Mouse (Mus musculus): ENCODE data around the gene Agap2. TPM values are rescaled to one million over a fixed set of nuclear protein-coding genes. Genes with fewer than 3 reads are reported as not detected.
"Not testable (repeated sequence)": the region's sequence is repeated elsewhere in the genome, so short reads cannot be mapped to it uniquely, and the experiment has no call there.

The Agap2 gene
- total and polyA plus RNA-seq, 2 experiments from 2014 or later = 4.9 to 229 TPM

DNA sequence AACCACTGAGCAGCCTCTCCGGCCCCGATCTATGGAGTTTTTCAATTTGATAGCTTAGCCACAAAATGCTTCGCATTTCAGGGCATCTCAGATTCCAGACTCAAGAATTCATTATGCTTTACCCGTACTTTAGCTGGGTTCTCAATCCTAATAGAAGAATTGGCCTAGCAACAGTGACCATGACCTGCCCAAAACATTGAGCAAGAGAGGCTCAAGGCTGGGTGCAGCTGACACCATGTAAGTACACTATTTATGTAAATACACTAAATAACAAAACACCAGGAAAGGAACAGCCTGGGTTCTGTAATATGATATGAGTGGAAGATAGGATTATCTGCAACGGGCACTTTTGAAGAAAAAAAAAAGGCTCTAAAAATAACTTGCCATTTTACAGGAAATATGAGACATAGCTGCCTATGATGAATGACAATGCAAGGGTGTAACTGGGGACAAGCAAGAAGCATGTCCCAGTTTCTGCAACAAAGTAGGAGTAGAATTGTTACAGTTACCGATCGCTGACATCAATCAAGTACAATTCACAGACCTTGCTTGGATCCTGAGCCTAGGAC, 52.7 kb downstream of the Agap2 start:
- ATAC-seq (no peak), DNase-seq (ENCODE audit: low spot score) (no peak)
- TF ChIP-seq CTCF (IDR thresholded peaks at IDR 0.05; ENCODE audit: low read depth) = no peak
- Histone ChIP-seq H3K9ac (replicated peaks; ENCODE audit: low read length) (no peak overlapping the region), H3K4me1 (ENCODE audit: insufficient read depth, low read length) (0 out of 2 replicates have a peak, but pooled peaks cover 4% of the 10 kb centered on the region), H3K36me3 (ENCODE audit: insufficient read depth, low read length) (no peaks in the 10 kb centered on the region), H3K9me3 (ENCODE audit: low read length) (no peaks in the 10 kb centered on the region), H3K27me3 (ENCODE audit: insufficient read depth, low read length) (no peaks in the 10 kb centered on the region), H3K4me3 (ENCODE audit: low read length) (no peak overlapping the region), H3K4me2 (ENCODE audit: low read depth, low read length) (no peak overlapping the region), H3K27ac (no peak overlapping the region)
- WGBS = 85% methylated on average over 7 of the region's 7 CpGs

DNA sequence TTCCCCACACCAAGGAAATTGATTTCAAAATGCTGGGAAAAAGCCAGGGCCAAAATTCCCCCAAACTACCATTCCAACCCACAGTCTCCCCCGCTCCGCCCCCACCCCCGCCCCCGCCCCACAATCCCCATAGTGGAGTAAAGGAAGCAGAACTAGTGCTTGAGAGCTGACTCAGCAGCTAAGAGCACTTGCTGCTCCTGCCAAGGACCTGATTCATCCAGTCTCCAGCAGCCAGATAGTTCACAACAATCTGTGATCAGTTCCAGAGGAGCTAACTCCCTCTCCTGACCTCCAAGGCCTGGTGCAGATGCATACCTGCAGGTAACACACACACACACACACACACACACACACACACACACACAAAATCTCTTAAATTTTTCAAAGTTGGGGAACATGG, 54.3 kb downstream of the Agap2 start:
- ATAC-seq = no peak
- WGBS = 67% methylated on average over 4 of the region's 4 CpGs
- H3K36me3 ChIP-seq (ENCODE audit: insufficient read depth, low read length) = no peaks in the 10 kb centered on the region

DNA sequence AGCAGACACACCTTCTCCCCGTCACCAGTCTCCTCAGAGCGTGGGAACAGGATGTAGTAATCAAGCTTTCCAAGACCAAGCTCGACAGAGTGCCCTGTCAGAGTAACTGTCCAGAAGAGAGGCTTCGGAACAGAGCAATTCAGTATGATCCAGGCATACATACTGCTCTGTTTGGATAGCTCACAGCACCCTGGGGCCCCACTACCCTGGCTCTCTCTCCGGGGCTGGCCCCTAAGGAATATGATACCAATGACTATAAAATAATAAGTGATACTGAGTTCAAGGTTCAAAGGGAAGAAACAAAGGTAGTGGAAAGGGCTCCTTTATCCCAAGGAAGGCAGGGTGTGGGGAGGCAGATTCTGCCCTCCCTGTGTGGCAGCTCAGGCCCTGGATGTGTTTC, 57.4 kb downstream of the Agap2 start:
- Histone ChIP-seq H3K27me3 (ENCODE audit: insufficient read depth, low read length) (no peaks in the 10 kb centered on the region), H3K9ac (replicated peaks; ENCODE audit: low read length) (no peak overlapping the region), H3K4me1 (ENCODE audit: insufficient read depth, low read length) (no peaks in the 10 kb centered on the region), H3K27ac (no peak overlapping the region), H3K9me3 (ENCODE audit: low read length) (no peaks in the 10 kb centered on the region), H3K4me2 (ENCODE audit: low read depth, low read length) (no peak overlapping the region), H3K36me3 (ENCODE audit: insufficient read depth, low read length) (no peaks in the 10 kb centered on the region), H3K4me3 (ENCODE audit: low read length) (no peak overlapping the region)
- TF ChIP-seq CTCF (IDR thresholded peaks at IDR 0.05; ENCODE audit: low read depth) = no peak
- ATAC-seq (no peak), DNase-seq (ENCODE audit: low spot score) (no peak)
- 73% methylated on average over 5 of the region's 5 CpGs for WGBS

More for the DNA sequence above, 54.3 kb downstream of the Agap2 start:
- no peak overlapping the region for H3K4me2 ChIP-seq (ENCODE audit: low read depth, low read length)
- no peak overlapping the region for H3K9ac ChIP-seq (replicated peaks; ENCODE audit: low read length)
- TF ChIP-seq CTCF (IDR thresholded peaks at IDR 0.05; ENCODE audit: low read depth) = no peak
- no peak overlapping the region for H3K4me3 ChIP-seq (ENCODE audit: low read length)
- H3K9me3 ChIP-seq (ENCODE audit: low read length) = no peaks in the 10 kb centered on the region
- no peaks in the 10 kb centered on the region for H3K4me1 ChIP-seq (ENCODE audit: insufficient read depth, low read length)
- no peak for DNase-seq (ENCODE audit: low spot score)
- no peak overlapping the region for H3K27ac ChIP-seq
- no peaks in the 10 kb centered on the region for H3K27me3 ChIP-seq (ENCODE audit: insufficient read depth, low read length)

DNA sequence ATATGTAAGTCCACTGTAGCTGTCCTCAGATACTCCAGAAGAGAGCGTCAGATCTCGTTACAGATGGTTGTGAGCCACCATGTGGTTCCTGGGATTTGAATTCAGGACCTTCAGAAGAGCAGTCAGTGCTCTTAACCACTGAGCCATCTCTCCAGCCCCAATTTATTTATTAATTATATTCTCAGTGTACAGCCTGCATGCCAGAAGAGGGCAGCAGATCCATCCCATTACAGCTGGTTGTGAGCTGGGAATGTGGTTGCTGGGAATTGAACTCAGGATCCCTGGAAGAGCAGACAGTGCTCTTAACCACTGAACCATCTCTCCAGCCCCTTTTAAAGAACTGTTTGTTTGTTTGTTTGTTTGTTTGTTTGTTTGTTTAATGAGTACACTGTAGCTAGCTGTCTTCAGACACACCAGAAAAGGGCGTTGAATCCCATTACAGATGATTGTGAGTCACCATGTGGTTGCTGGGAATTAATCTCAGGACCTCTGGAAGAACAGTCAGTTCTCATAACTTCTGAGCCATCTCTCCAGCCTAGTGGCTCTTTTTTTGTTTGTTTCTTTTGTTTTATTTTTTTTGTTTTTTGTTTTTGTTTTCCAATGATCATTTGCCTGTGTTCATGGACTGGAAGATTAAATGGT, 59.4 kb downstream of the Agap2 start:
- not testable (repeated sequence) for H3K27me3 ChIP-seq (ENCODE audit: insufficient read depth, low read length); H3K27ac ChIP-seq; H3K9ac ChIP-seq (replicated peaks; ENCODE audit: low read length); H3K4me1 ChIP-seq (ENCODE audit: insufficient read depth, low read length); ATAC-seq; H3K36me3 ChIP-seq (ENCODE audit: insufficient read depth, low read length); H3K9me3 ChIP-seq (ENCODE audit: low read length); H3K4me3 ChIP-seq (ENCODE audit: low read length); H3K4me2 ChIP-seq (ENCODE audit: low read depth, low read length); DNase-seq (ENCODE audit: low spot score)
- WGBS = 90% methylated on average over 3 of the region's 3 CpGs
- TF ChIP-seq CTCF (IDR thresholded peaks at IDR 0.05; ENCODE audit: low read depth) = peak; percentile 46

DNA sequence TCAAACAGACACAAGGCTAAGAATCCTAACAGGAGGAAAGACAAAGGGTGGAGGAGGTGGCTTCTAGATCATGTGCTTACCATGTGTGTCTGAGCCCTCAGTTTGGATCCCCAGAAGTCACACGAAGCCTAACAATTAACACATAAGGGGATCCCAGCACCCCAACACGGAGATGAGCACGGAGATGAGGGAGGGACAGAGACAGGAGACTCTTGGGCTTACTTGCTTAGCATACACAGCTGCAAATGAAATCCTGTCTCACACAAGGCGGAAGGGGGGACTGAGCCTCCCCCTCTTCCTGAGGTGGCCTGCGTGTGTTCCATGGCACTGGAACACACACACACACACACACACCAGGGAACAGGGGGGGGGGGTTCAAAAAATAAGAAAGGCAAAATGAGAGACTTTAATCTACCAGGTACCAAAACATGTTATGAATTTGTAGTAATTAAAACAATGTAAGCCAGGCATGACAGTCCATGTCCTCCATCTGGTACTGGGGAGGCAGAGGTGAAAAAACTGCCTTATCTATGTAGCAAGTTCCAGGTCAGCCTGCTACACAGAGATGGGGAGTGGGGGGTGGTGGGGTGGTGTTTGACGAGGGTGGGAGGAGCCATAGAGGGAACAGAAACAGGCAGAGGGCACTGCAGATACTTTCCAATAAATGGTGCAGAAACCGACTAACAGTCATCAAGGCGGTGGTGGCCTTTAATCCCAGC, 60.2 kb downstream of the Agap2 start:
- 58% methylated on average over 8 of the region's 8 CpGs for WGBS
- no peaks in the 10 kb centered on the region for H3K27me3 ChIP-seq (ENCODE audit: insufficient read depth, low read length)

DNA sequence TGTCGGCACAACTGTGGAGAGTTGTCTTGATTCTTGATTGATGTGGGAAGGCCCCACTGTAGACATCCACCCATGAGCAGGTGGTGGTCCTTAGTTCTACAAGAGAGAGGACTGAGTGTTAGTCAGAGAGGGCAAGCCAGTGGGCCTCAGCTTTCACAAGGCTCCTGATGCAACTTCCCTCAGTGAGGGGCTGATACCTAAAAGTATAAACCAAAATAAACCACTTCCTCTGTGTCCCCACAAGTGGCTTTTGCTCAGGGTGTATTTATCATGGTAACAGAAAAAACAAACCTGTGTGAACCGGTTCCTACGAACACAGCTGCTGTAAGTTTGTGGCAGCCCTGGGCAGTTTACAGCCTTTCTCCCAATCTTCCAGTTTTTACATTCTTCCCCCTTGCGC, 61.4 kb downstream of the Agap2 start:
- Histone ChIP-seq H3K4me1 (ENCODE audit: insufficient read depth, low read length) (no peaks in the 10 kb centered on the region), H3K9ac (replicated peaks; ENCODE audit: low read length) (no peak overlapping the region), H3K4me3 (ENCODE audit: low read length) (no peak overlapping the region), H3K27ac (no peak overlapping the region), H3K9me3 (ENCODE audit: low read length) (no peaks in the 10 kb centered on the region), H3K27me3 (ENCODE audit: insufficient read depth, low read length) (no peaks in the 10 kb centered on the region), H3K36me3 (ENCODE audit: insufficient read depth, low read length) (no peaks in the 10 kb centered on the region), H3K4me2 (ENCODE audit: low read depth, low read length) (no peak overlapping the region)
- no peak for DNase-seq (ENCODE audit: low spot score)
- no peak for ATAC-seq
- TF ChIP-seq CTCF (IDR thresholded peaks at IDR 0.05; ENCODE audit: low read depth) = no peak
- 97% methylated on average over 4 of the region's 4 CpGs for WGBS

More for the DNA sequence above, 60.2 kb downstream of the Agap2 start:
- TF ChIP-seq CTCF (IDR thresholded peaks at IDR 0.05; ENCODE audit: low read depth) = no peak
- DNase-seq (ENCODE audit: low spot score) = no peak
- Histone ChIP-seq H3K4me1 (ENCODE audit: insufficient read depth, low read length) (no peaks in the 10 kb centered on the region), H3K9me3 (ENCODE audit: low read length) (no peaks in the 10 kb centered on the region), H3K9ac (replicated peaks; ENCODE audit: low read length) (no peak overlapping the region), H3K27ac (no peak overlapping the region), H3K4me2 (ENCODE audit: low read depth, low read length) (no peak overlapping the region), H3K4me3 (ENCODE audit: low read length) (no peak overlapping the region), H3K36me3 (ENCODE audit: insufficient read depth, low read length) (no peaks in the 10 kb centered on the region)
- ATAC-seq = no peak

DNA sequence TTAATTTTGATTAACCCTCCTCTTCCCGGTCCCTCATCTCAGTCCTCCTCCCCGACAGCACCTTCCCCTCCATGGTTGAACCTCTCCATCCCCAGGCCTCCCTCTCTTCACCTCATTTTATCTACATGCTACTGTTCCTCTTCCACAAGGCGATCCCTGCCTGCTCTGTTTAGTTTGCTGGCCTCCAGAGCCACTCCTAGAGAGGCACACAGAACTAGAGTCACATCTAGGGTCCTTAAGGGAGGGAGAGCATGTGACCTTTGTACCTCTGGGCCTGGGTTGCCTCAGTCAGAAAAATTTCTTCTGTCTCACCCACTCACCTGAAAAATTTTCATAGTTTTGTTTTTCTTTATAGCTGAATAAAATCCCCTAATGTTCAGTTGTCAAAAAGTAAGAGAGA, 62.8 kb downstream of the Agap2 start:
- 91% methylated on average over 3 of the region's 3 CpGs for WGBS
- no peak for ATAC-seq
- H3K27me3 ChIP-seq (ENCODE audit: insufficient read depth, low read length) = no peaks in the 10 kb centered on the region
- H3K27ac ChIP-seq = no peak overlapping the region
- H3K4me2 ChIP-seq (ENCODE audit: low read depth, low read length) = no peak overlapping the region
- no peak for DNase-seq (ENCODE audit: low spot score)
- H3K4me3 ChIP-seq (ENCODE audit: low read length) = no peak overlapping the region
- no peak for TF ChIP-seq CTCF (IDR thresholded peaks at IDR 0.05; ENCODE audit: low read depth)
- no peak overlapping the region for H3K9ac ChIP-seq (replicated peaks; ENCODE audit: low read length)
- no peaks in the 10 kb centered on the region for H3K9me3 ChIP-seq (ENCODE audit: low read length)
- no peaks in the 10 kb centered on the region for H3K36me3 ChIP-seq (ENCODE audit: insufficient read depth, low read length)
- H3K4me1 ChIP-seq (ENCODE audit: insufficient read depth, low read length) = no peaks in the 10 kb centered on the region

Data from hindbrain, postnatal 0 days (tissue).